Mouse (Mus musculus) fibroblast of lung, adult 2 months (primary cell): ENCODE data around the gene Cmbl.

ENCODE experiments used
- DNase-seq: peaks from one replicate; pipeline ENCODE4 v3.0.0-alpha.2; 2011; ENCODE audit warnings: low read depth

Cmbl gene

DNA sequence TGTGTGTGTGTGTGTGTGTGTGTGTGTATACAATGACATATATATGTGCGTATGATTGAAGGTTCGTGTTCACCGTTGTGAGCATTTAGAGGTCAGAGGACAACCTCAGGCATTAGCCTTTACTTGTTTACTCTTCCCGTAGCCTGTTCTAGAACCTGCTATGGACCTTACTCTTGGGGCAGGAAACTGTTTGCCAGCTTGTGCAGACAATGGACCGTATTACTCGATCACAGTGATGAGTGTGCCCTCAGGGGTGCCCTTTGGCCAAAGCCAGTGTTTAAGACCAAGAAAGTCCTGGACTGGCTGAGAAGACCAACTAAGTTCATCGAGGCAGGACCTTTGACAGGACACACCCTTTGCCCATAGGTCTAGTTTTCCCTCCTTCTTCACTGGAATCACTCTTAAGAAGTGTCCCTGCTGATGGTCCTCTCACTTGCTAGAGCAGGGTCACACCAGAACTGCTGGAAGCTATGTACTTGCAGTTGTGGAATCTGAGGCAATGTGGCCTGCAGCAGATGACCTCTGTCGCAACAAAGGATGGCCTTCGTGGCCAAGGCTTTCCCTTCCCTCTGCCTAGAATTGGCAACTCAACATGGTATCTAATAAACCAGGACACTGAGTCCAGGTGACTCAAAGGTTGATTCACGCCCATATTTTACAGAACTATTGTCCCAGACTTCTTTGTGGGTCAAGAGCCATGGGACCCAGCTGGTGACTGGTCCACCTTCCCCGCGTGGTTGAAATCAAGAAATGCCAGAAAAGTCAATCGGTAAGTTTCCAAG, 18.3 kb downstream of the Cmbl start:
- DNase-seq: no peak

DNA sequence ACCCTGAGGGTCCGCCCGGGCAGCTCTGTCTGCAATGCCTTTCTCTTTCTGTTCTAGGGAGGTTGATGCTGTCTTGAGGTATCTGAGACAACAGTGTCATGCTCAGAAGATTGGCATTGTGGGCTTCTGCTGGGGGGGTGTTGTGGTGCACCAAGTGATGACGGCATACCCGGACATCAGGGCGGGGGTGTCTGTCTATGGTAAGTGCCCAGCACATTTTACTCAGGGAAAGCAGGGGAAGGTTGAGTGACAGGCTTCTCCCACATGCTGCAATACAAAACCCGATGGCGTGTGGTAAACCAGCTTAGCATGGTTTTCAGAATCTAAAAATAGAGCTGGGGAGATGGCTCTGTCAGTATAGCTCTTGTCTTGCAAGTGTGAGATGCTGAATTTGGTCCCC, 20.0 kb downstream of the Cmbl start:
- no peak for DNase-seq

DNA sequence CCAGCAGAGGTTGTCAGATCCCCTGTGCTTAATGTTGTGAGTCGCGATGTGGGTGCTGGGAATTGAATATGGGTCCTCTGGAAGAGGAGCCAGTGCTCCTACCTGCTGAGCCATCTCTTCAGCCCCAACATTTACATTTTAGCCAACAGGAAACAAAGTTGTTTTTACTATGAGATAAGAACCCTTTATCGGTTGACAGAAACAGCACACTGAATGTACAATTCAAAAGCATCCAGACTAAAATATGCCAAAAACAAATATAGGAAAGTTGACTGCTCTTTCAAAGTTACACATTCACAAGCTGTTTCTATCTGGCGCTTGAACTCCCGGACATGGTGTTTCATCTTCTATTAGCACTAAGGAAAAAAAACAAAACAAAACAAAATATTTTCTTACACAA, 20.9 kb downstream of the Cmbl start:
- DNase-seq: no peak

DNA sequence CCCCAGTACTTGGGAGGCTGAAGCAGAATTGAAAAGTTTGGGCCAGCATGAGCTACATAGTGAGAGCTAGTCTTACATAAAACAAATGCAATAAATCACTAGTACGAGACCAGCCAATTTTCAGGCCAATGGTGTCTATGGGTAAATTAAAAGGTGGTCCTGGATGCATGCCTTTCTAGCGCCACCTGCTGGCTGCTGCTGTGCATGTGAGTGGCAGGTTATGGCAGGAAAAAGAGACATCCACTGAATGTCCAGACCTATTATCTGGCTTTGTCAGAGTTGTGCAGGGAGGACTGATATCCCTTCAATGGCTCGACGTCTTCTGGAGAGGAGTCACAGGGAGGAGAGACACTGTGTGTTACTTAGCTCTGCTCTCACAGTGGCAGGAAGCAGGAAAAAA, 21.3 kb downstream of the Cmbl start:
- DNase-seq: no peak

DNA sequence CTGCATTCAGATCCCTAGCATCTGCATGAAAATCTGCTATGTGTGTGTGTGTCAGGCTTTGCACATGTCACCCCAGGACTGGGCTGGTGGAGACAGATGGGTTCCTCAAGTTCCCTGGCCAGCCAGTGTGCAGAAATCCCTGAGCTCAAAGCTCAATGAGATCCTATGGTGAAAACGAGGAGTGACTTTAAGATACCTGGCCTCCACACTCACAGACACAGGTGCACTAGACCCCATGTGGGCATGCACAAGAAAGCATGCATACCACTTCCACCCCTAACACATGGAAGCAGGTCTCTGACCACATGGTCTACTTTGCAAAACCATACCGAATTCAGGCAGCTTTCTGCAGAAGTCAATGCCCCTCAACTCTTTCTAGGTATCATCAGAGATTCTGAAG, 22.6 kb downstream of the Cmbl start:
- no peak for DNase-seq

DNA sequence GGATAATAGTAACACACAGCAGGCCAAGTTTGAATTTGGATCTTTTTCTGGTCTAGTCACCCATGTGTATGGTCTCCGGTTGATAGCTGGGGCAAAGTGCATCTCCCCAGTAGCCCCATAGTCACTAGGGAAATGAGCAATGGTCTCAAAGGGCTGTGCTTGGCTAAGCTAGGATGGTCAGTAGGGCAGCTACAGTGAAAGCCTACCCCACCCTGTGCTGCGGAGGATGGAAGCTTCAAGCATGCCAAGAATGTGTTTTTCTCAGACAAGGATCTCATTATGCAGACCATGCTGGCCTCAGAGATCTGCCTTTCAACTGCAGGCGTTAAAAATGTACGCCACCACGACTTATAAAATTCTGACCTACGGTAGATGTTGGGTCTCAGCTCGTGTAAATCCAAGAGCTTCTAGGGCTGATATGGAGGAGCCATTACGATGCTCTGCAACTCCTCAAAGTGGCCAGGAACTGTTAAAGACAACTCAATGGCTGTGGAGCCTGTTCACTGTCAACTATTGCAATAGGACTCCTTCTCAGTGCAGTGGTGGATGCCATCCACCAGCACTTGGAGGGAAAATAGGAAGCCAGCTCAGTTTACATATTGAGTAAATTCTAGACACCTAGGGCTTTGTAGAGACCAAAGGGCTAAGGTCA, 23.9 kb downstream of the Cmbl start:
- no peak for DNase-seq

DNA sequence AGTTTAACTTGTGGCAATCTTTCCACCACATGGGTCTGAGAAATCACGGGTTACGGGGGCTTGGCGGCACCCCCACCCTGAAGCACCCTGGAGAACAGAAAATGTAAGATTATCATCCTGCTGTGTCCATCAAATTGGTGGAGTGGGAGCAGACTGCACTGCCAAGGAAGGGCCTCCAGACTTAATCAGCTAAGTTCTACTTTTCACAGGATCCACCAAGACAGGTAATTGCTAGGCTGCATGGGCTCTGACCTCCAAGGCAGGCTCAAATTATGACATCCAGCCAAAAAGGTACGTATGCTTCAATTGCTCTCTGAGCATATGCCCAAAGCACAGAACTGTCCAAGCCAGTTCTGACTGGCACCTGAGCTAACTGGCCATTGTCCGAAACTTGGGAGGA, 25.0 kb downstream of the Cmbl start:
- no peak for DNase-seq

DNA sequence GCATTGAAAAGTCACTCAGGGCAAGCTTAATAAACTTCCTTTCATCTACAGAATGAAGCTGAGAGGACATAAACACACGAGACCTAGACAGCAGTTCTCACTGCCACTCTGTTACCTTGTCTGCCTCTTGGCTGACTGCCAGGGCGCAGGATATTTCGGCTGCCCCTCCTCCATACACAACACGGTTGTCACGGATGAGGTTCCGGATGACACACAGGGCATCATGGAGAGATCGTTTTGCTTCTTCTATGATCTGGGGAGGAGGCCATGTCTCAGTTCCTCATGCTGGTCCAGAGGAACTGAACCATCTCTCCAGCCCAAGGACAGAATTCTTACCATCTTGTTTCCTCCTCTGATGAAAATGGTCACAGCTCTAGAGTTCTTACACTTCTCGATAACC, 27.3 kb downstream of the Cmbl start:
- DNase-seq: no peak

DNA sequence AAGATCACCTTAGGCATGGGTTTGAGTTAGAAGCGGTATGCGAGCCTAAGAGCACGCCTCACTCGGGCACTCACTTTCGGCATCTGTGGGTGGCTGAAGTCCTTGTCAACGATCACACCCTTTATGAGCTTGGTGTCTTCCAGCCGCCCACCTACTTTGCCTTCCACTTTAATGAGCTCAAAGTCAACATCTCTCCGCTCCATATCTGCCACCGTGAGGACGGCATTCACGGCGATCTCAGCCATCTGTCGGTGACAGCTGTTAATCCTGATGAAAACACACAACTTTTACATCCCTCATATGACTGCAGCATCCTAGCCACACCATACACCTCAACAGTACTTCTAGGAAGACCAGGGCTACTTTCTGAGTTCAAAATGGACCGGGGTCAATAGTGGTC, 29.1 kb downstream of the Cmbl start:
- DNase-seq: no peak

DNA sequence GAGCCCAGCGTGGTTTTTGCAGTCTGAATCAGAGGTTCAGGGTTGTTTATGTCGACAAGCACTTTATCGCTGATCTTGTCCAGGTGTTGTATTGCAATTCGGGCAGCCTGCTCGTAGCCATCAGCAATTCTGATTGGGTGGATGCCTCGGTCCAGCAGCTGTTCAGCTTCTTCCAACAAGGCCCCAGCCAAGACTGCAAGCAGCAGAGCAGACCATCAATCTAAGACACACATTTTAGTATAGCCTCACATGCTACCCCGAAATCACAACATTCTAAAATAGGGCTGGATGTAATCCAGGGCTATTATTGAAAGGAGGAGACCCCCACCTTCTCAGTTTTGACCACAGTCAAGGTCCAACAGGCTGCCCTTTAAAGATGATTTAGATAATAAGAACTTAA, 30.5 kb downstream of the Cmbl start:
- DNase-seq: no peak

DNA sequence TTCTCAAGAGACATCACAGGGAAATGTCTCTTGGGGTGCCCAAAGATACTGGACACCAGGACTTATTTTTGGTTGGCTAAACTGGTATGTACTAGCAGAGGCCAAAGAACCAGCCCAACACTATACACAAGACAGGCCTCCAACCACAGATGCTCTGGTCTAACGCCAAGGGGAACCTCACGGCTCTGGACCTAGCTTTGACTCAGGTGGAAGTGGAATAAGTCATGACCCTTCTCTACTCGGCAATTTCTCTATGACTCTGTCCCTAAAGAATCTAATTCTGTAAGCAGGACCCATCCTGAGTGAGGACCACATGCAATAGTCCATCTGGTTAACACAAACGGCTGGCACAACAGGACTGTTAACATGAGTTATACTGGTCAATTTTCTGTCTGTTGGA, 34.6 kb downstream of the Cmbl start:
- no peak for DNase-seq

DNA sequence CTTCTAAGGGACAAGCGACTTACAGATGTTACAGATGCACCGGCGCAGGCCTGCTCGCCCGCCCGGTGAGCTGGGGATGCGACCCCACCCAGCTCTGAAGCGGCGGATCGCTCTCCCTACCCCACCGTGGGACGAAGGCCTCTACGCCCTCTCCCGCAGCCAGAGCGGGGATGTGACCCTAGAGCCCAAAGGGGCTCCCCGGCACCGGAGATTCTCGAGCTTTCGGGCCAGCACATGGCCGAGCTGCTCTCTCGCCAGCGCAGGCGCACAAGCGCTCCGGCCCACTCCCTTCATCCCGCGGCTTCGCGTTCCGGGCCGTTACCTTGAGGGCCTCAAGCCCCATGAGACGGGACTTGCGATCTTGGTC, 36.1 kb downstream of the Cmbl start:
- no peak for DNase-seq

DNA sequence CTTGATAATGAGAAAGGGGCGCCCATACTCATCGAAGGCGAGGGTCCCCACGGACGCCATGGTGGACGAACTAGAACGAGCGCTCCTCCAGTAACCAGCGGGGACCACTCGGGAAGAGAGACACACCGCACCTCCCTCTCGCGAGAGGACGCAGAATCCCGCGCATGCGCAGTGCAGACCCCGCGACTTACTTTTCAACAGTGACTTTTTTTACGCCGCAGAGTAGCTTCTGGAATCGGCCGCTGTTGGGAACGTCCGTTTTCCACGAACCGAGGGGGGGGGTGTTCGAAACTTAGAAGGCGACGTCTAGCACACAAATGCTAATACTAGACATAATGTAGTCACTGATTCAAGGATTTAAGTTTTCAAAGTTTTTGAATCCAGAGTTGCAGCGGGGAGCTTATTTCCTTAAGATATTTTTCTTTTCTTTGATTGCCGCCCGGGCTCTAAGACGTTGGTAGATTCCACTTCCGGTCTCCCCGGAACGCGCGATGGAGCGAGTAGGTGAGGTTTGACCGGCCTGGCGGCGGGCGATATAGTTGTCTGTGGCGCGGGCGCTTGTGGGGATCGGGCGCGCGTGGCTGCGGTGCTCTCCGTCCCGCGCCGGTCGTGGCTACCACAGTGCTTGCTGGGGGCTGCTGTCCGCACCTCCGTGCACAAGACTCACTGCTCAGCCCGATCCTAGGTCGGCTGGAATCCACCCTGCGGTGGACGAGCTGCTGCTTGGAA, 36.6 kb downstream of the Cmbl start, which contains the start of the genes Cct5 and Fam173b:
Gene Cct5 (minus strand): TSS at position 159 of the 729 bp plus-strand sequence.
Gene Fam173b (plus strand): TSS at position 207 of the 729 bp plus-strand sequence.
- DNase-seq: peak; percentile 95

DNA sequence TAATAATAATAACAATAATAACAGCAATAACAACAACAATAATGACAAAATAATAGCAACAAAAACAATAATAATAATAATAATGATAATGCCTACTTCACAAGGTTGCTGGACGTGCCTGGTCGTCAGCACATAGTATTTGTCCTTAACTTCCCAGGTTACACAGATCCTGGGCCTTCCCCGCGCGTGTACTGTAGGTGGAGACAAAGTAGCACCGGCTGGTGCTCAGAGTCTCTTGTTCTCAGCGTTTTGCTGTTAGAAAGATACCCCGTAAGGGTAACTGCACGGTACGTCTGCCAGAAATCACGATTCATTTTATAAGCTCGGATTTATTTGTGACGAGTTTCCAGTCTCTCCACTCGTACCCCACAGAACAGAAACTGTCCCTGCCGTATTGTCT, 37.2 kb downstream of the Cmbl start:
- DNase-seq: peak; percentile 36

DNA sequence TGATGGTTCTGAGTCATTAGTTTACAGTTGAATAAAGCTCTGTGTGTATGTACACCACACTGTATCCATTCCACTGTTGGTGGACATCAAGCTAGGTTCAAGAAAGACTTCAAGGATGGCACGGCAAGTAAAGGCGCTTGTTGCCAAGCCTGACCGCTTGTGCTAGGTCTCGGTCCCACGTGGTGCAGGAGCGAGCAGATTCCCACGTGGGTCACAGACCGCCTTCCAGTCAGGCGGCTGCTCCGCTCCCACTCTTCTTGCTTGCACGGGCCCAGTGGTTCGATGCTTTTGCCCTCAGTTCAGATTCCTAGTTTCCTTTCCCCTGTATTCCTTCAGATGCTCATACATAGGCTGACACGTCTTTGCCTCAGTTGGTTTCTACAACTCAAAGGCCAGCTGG, 37.9 kb downstream of the Cmbl start:
- DNase-seq: no peak

DNA sequence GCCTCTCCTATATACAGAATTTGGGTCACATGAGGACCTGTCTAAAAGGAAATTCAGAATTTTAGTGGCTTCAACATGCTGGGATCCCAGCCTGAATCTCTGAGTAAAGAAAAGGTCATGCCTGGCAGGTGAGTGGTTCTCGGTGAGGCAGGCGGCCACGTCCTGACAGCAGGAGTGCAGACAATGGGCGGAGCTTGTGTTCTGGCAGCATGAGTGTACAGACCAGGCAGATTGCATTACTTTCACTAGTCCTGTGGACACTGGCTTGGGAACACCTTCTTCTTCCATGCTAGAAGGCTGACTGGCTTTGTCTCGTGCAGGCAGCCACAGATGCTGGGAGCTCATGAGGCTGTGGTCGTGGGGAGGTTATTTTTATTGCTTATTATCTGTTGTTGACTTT, 41.6 kb downstream of the Cmbl start:
- no peak for DNase-seq

DNA sequence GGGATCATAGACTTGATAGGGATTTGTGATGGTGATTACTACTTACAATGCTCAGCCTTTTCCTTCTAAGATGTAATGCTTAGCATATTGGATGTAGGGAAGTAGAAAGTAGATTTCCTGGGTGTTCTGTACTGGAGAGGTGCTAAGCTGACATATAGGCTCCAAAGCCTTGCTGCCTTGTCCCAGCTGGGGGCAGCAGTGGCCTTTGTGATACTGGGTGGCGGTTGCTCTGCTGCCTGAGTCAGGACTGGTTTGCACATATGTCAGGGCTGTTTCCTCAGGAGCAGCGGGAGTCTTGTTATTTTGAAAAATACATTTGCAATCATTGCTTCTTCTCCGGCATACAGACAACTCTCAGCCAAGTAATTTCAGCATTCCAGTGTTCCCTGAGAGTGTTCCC, 45.8 kb downstream of the Cmbl start:
- no peak for DNase-seq

DNA sequence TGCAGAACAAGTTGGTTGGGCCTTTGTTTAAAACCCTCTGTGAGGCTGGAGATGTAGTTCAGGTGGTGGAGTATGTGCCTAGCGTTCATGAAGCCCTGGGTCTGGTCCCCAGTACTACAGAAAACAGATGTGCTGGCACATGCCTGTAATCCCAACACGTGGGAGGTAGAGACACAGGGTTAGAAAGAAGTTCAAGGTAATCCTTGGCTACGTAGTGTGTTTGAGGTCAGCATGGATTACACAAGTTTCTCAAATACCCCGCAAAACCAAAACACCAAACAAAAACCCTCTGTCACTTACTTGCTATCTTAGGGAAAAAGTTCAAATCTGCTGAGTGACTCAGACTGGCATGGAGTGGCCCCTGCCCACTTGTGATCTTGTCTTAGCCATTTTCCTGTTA, 46.8 kb downstream of the Cmbl start:
- no peak for DNase-seq

DNA sequence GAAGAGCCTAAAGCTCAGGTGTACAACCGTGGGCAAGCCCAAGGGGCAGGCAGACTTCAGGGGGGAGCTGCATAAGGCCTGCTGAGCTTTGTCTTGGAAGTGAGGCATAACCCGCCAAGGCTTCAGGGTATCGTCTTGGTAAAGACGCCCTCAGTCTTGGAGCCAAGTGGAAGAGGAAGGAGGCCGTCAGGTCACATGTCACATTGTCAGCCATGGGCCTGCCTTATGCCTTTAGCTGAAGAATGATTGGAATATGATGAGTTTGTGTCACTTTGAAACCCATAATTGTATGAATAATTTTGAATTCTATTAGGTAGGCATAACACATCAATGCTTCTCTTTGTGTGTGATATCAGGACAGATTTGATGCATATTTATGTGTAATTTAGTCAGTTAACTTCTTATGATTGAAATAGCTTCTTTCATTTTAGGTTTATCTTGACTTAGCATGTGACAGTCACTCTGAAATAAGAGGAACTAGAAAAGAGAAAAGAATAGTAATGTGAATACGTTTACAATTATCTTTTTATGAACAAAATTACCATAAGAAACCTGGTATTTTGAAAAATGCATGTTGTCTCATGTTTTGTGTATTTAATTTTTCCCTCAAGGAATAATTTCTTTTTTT, 48.8 kb downstream of the Cmbl start:
- no peak for DNase-seq

DNA sequence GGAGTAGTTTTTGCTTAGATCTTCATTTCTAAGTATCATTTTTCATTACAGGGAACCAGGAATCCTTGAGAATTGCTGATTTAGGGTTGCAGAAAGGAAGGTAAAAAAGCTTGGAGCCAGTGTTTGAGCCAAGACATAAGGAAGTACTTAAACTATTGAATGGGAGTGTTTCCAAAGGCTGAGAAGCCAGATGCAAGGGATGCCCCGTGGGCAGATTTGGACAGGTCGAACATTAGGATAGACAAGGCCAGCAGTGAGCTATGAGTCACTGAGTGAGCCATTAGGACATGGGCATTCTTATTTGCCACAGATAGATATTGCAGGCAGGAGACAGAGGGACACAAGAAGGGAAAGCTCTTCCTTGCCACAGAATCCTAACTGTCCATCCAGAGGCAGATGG, 49.5 kb downstream of the Cmbl start:
- DNase-seq: no peak

DNA sequence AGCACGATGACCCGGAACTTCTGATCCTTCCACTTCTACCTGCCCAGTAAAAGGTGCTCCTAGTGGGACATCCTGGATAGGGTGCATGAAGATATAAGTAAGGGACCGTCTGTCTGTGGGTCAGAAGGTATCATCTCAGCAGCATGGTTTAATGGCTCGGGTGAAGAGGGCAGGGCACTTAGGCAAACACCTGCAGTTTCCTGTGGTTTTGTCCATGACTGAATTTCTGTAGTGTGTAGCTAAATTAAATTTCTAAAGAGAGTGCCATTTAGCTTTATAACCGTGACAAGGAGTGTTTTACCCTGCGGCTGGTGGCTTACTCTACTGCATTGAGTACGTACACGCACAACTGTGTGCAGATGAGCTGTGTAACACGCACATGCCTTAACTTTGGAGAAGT, 52.1 kb downstream of the Cmbl start:
- DNase-seq: no peak

DNA sequence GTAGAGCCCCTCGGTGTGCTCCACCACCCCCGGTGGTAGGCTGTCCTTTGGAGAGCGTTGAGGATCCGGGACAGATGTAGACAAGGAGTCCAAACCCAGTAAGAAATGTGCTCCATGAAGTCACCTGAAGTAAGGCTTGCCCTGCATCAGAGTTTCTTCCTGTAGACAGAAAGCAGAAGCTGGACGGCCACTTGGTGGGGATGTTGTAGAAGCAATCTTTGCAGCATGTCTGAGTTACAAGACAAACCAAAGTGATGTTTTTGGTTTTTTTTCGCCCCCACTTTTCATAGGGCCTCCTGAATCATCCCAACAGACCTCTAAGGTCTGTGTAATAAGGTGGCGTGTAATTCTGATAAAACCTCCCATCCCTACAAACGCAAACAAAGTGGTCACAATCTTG, 54.3 kb downstream of the Cmbl start:
- no peak for DNase-seq
